Mouse (Mus musculus): ENCODE data around the gene Suz12. TPM values are rescaled to one million over a fixed set of nuclear protein-coding genes. Genes with fewer than 3 reads are reported as not detected.

The Suz12 gene
- 14.6 and 18.1 TPM in 2 replicates for polyA plus RNA-seq (2012; ENCODE audit: low replicate concordance)

DNA sequence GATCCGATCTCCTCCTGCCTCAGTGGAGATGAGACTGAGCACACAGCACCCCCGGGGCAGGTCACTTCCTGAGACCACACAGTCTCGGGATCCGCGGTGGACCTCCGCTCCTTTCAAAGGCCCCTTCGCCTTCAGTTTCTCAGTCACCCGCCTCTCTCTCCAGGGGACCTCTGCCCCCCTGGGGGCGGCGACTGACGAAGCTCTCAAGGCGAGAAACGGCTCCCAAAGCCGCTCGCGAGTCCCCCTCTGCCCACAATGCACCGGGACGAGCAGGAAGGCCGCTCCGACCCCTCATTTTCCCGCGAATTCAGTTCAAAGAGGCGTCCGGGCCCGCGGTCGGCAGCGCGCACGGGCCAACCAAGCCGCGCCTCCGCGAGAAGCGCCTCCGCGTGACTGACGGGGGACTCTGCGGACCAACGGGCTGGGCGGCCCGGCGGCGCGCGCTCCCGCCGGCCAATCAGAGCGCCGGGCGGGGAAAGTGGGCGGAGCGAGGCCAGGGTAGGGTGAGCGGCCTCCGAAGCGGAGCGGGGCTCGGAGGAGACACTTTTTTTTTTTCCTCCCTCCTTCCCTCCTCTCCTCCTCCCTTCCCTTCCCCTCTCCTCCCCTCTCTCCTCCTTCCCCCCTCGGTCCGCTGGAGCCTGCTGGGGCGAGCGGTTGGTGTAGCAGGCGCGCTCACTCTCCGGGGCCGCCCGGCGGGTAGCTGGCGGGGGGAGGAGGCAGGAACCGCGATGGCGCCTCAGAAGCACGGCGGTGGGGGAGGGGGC is at the start of gene Suz12:
Gene Suz12 (plus strand): TSS at position 515 of the 764 bp plus-strand sequence.

DNA sequence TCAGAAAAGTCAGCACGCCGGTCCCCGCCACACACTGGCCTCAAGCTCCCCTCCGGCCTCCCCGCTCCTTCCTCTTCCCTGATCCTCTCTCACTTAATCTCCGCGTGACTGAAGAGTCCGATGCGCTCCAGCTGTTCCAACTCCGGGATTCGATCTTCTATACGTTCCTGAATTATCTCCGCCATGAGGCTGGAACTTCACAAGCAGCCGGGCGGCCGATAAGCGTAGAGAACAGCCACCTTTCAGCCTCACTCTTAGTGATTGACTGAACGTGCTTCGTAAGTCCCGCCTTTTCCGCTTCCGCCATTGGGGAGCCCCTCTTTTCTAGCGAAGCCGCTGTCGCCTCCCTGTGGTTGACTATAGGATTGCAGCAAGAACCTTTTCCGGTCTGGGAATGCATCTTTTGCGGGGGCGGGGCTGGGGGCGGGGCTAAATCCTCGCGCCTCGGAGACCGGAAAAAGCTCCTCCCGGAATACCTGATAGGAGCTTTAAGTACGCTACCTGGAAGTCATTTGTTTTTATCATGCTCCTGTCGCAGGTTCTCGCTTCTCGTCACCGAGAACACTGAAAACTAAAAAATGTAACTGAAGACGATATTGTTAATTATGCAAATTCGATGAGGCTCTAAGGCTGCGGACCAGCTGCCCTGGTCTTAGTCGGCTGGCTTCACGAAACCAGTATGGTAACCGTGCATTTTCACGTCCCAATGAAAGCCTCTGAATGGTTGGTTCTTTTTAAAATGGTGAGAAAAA is 30.6 kb upstream of the Suz12 start, which contains the start of gene Utp6:
Gene Utp6 (minus strand): TSS at position 266 of the 752 bp plus-strand sequence.

DNA sequence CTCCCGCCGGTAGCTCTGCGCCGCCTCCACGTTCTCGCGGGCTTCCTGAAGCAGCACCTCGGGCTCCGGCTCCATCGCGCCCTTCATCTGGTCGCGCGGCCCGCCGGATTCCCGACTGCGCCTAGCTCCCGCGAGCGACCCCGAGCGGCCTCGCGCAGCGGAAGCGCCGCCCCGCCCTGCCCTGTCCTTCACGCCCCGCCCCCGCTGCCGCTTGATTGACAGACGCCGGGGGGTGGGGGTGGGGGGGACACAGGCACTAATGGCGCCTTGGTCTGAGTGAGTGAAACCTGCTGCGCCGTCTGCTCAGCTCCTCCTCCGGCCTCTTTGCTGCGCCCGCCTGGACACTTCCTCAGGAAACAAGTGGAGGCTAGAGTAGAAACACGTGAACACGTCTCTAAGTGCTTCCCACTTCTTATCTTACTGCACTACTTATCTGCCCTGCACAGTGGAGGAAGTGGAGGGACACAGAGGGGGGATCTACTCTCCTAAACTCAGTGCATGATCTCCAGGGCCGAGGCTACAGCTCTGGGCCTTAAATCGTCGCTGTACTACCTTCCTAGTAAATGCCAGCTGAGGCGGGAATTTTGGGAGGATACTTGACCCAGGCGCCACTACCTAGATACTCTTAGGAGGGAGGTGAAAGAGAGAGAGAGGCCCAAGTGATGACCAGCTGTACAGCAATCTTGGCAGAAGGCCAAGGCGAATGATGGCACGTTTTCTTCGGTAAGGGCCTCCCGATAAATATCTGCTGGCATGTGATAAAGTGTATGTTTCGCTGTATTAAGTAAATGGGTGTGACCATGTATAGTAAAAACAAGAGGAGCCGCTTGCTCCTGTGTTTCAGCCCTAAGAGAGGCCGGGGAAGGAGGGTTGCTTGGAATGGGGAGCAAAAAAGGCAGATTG is 88.2 kb downstream of the Suz12 start, which contains the start of gene Crlf3:
Gene Crlf3 (minus strand): TSS at position 166 of the 903 bp plus-strand sequence.

Other genes with a start within 250 kb of the Suz12 start
- 1.00 and 3.6 TPM in 2 replicates for gene Utp6, start 30.7 kb upstream of the Suz12 start, polyA plus RNA-seq (2012; ENCODE audit: low replicate concordance)
- gene Crlf3, start 87.9 kb downstream of the Suz12 start, polyA plus RNA-seq (2012; ENCODE audit: low replicate concordance) = 70.9 and 76.6 TPM in 2 replicates
- gene Atad5, start 96.3 kb downstream of the Suz12 start, polyA plus RNA-seq (2012; ENCODE audit: low replicate concordance) = 0.99 and 1.4 TPM in 2 replicates
- gene Tefm, start 149.1 kb downstream of the Suz12 start, polyA plus RNA-seq (2012; ENCODE audit: low replicate concordance) = 0.34 and 0.71 TPM in 2 replicates
- 7.6 and 24.5 TPM in 2 replicates for gene Adap2, start 161.0 kb downstream of the Suz12 start, polyA plus RNA-seq (2012; ENCODE audit: low replicate concordance)
- gene Rnf135, start 190.7 kb downstream of the Suz12 start, polyA plus RNA-seq (2012; ENCODE audit: low replicate concordance) = 14.6 and 21.4 TPM in 2 replicates
- gene Rhot1, start 215.9 kb downstream of the Suz12 start, polyA plus RNA-seq (2012; ENCODE audit: low replicate concordance) = 4.1 and 5.1 TPM in 2 replicates